Mouse (Mus musculus): ENCODE measurements around the gene Napepld. TPM values are rescaled to one million over a fixed set of nuclear protein-coding genes. Genes with fewer than 3 reads are reported as not detected.

The Napepld gene
- 10 to 100 TPM; 28.4 to 34.7 TPM for total RNA-seq (2021)
- long read RNA-seq, experiment 1, transcript Napepld-202 (5 exons, 3,954 nt), result major isoform, 19 of 28 reads
- long read RNA-seq, experiment 1, partial matches to known transcripts, result 2 of 28 reads
- long read RNA-seq, experiment 1, other reads (novel, unspliced or antisense), result 3 of 28 reads
- long read RNA-seq, experiment 2, transcript Napepld-201 (5 exons, 3,724 nt), result minor isoform, 10 of 43 reads
- long read RNA-seq, experiment 2, transcript Napepld-202 (5 exons, 3,954 nt), result major isoform, 17 of 43 reads
- long read RNA-seq, experiment 2, partial matches to known transcripts, result 7 of 43 reads
- long read RNA-seq, experiment 2, other reads (novel, unspliced or antisense), result 9 of 43 reads

- TF ChIP-seq CTCF (conservative IDR thresholded peaks at IDR 0.05), result no peak
- peak; percentile 99 for DNase-seq (ENCODE audit: low spot score in 2 of 2)
- Histone ChIP-seq H3K27ac (peak within 1 kb of the TSS; percentile 99), H3K4me3 (peak within 1 kb of the TSS; percentile 78)
Observed at GRCm38 (mm10) chr5:21701351-21702008, at the start of gene Napepld. Gene Napepld (minus strand): TSS chr5:21701396.

GRCm38 (mm10) chr5:21745966-21746365 is 44.8 kb upstream of the Napepld start:
- TF ChIP-seq CTCF (conservative IDR thresholded peaks at IDR 0.05), result no peak
- DNase-seq (ENCODE audit: low spot score in 2 of 2), result no peak
- Histone ChIP-seq H3K4me3 (no peak overlapping the region), H3K27ac (no peak overlapping the region)

GRCm38 (mm10) chr5:21744651-21745050 is 43.5 kb upstream of the Napepld start:
- TF ChIP-seq CTCF (conservative IDR thresholded peaks at IDR 0.05), result no peak
- H3K27ac ChIP-seq, result no peak overlapping the region
- no peak for DNase-seq (ENCODE audit: low spot score in 2 of 2)
- H3K4me3 ChIP-seq, result no peak overlapping the region

- H3K27ac ChIP-seq, result no peak overlapping the region
- H3K4me3 ChIP-seq, result no peak overlapping the region
- TF ChIP-seq CTCF (conservative IDR thresholded peaks at IDR 0.05), result no peak
- DNase-seq (ENCODE audit: low spot score in 2 of 2), result no peak
Observed at GRCm38 (mm10) chr5:21743606-21744005, 42.4 kb upstream of the Napepld start.

- TF ChIP-seq CTCF (conservative IDR thresholded peaks at IDR 0.05), result no peak
- no peak overlapping the region for H3K27ac ChIP-seq
- H3K4me3 ChIP-seq, result no peak overlapping the region
- no peak for DNase-seq (ENCODE audit: low spot score in 2 of 2)
Observed at GRCm38 (mm10) chr5:21739881-21740280, 38.7 kb upstream of the Napepld start.

GRCm38 (mm10) chr5:21739120-21739519 is 37.9 kb upstream of the Napepld start:
- no peak overlapping the region for H3K27ac ChIP-seq
- H3K4me3 ChIP-seq, result no peak overlapping the region
- DNase-seq (ENCODE audit: low spot score in 2 of 2), result no peak
- no peak for TF ChIP-seq CTCF (conservative IDR thresholded peaks at IDR 0.05)

GRCm38 (mm10) chr5:21737620-21738019 is 36.4 kb upstream of the Napepld start:
- no peak for DNase-seq (ENCODE audit: low spot score in 2 of 2)
- Histone ChIP-seq H3K27ac (peak overlapping the region; percentile 93; the same call in 1 of the 2 replicates), H3K4me3 (peak overlapping the region; percentile 84)
- TF ChIP-seq CTCF (conservative IDR thresholded peaks at IDR 0.05), result no peak

- Histone ChIP-seq H3K27ac (peak within 1 kb of the TSS; percentile 93), H3K4me3 (peak within 1 kb of the TSS; percentile 84)
- DNase-seq (ENCODE audit: low spot score in 2 of 2), result peak; percentile 84 to 89
- peak; percentile 98 for TF ChIP-seq CTCF (conservative IDR thresholded peaks at IDR 0.05)
Observed at GRCm38 (mm10) chr5:21736956-21737585, 35.9 kb upstream of the Napepld start, which contains the start of gene Pmpcb. Gene Pmpcb (plus strand): TSS chr5:21737141.

- Histone ChIP-seq H3K27ac (peak overlapping the region; percentile 93; the same call in 1 of the 2 replicates), H3K4me3 (no peak overlapping the region)
- no peak for TF ChIP-seq CTCF (conservative IDR thresholded peaks at IDR 0.05)
- no peak for DNase-seq (ENCODE audit: low spot score in 2 of 2)
Observed at GRCm38 (mm10) chr5:21736046-21736445, 34.9 kb upstream of the Napepld start.

GRCm38 (mm10) chr5:21735584-21735983 is 34.4 kb upstream of the Napepld start:
- H3K27ac ChIP-seq, result peak overlapping the region; percentile 37; the same call in 1 of the 2 replicates
- peak; percentile 79 for TF ChIP-seq CTCF (conservative IDR thresholded peaks at IDR 0.05)
- peak overlapping the region; percentile 23; the same call in 1 of the 2 replicates for H3K4me3 ChIP-seq
- peak; percentile 30 to 69 for DNase-seq (ENCODE audit: low spot score in 2 of 2)

- TF ChIP-seq CTCF (conservative IDR thresholded peaks at IDR 0.05), result no peak
- H3K27ac ChIP-seq, result peak overlapping the region; percentile 37; the same call in 1 of the 2 replicates
- no peak for DNase-seq (ENCODE audit: low spot score in 2 of 2)
- H3K4me3 ChIP-seq, result peak overlapping the region; percentile 23; the same call in 1 of the 2 replicates
Observed at GRCm38 (mm10) chr5:21735100-21735499, 33.9 kb upstream of the Napepld start.

GRCm38 (mm10) chr5:21732930-21733329 is 31.7 kb upstream of the Napepld start:
- peak; percentile 73 for TF ChIP-seq CTCF (conservative IDR thresholded peaks at IDR 0.05)
- Histone ChIP-seq H3K4me3 (no peak overlapping the region; the same call in 1 of the 2 replicates), H3K27ac (peak overlapping the region; percentile 85)
- DNase-seq (ENCODE audit: low spot score in 2 of 2), result peak; percentile 83 to 84
